Mouse (Mus musculus) neural tube, embryonic 11.5 days (tissue): ENCODE measurements around the gene Eif3j1. TPM values are rescaled to one million over a fixed set of nuclear protein-coding genes. Genes with fewer than 3 reads are reported as not detected.
"Not testable (repeated sequence)": the region's sequence is repeated elsewhere in the genome, so short reads cannot be mapped to it uniquely, and the experiment has no call there.

Experiments
- ATAC-seq: fragments of 200-750 bp; cut with Nextera tagmentation; 2 replicates; pipeline ENCODE4 v1.8.0; 2017; ENCODE audit warnings: moderate number of reproducible peaks, mild to moderate bottlenecking, moderate TSS enrichment, moderate library complexity; ENCODE audit not compliant: insufficient read depth, low FRiP score, low TSS enrichment
- DNase-seq: peaks from one replicate; pipeline ENCODE4 v3.0.0-alpha.2; 2015; ENCODE audit warnings: low spot score
- H3K27ac ChIP-seq: fragments of 300-500 bp; sonication (generic); 2 replicates; pipeline ENCODE4 v1.5.1; 2014; ENCODE audit warnings: low read depth, mild to moderate bottlenecking, low read length
- H3K27me3 ChIP-seq: fragments of 300-500 bp; sonication (generic); 2 replicates; pipeline ENCODE4 v1.6.1; 2014; ENCODE audit warnings: mild to moderate bottlenecking, low read length, mixed read lengths; ENCODE audit not compliant: control insufficient read depth, insufficient read depth
- H3K36me3 ChIP-seq: fragments of 300-500 bp; sonication (generic); 2 replicates; pipeline ENCODE4 v1.6.1; 2014; ENCODE audit warnings: mild to moderate bottlenecking, low read length, moderate library complexity, mixed read lengths; ENCODE audit not compliant: control insufficient read depth, insufficient read depth
- H3K4me1 ChIP-seq: fragments of 300-500 bp; sonication (generic); 2 replicates; pipeline ENCODE4 v1.6.1; 2014; ENCODE audit warnings: low read length, mixed read lengths; ENCODE audit not compliant: control insufficient read depth, insufficient read depth
- H3K4me2 ChIP-seq: fragments of 300-500 bp; sonication (generic); 2 replicates; pipeline ENCODE4 v1.6.1; 2014; ENCODE audit warnings: low read depth, mild to moderate bottlenecking, moderate library complexity
- H3K4me3 ChIP-seq: fragments of 300-500 bp; sonication (generic); 2 replicates; pipeline ENCODE4 v1.5.1; 2014; ENCODE audit warnings: low read depth, low read length
- H3K9ac ChIP-seq: fragments of 300-500 bp; sonication (generic); 2 replicates; pipeline ENCODE4 v1.6.1; 2014; ENCODE audit warnings: mild to moderate bottlenecking, low read length
- H3K9me3 ChIP-seq: fragments of 300-500 bp; sonication (generic); 2 replicates; pipeline ENCODE4 v1.6.1; 2016; ENCODE audit warnings: low read length; ENCODE audit not compliant: control insufficient read depth
- WGBS: fragments of 180-500 bp; shearing (Covaris S2); extraction: QIAGEN DNeasy Blood & Tissue Kit; methylation state at CpG from one replicate; pipeline ENCODE4 v1.1.7; 2014; 5-methylcytosine and 5-hydroxymethylcytosine counted together
- polyA plus RNA-seq: library from polyadenylated mRNA; unstranded; fragments of >200 nt; fragmentation: Nextera tagmentation; extraction: Ambion mirVana; gene quantifications from 2 replicates; pipeline ENCODE4 v1.2.1, GENCODE M21; 2014

The Eif3j1 gene
- polyA plus RNA-seq = 13.6 and 14.6 TPM in 2 replicates

DNA sequence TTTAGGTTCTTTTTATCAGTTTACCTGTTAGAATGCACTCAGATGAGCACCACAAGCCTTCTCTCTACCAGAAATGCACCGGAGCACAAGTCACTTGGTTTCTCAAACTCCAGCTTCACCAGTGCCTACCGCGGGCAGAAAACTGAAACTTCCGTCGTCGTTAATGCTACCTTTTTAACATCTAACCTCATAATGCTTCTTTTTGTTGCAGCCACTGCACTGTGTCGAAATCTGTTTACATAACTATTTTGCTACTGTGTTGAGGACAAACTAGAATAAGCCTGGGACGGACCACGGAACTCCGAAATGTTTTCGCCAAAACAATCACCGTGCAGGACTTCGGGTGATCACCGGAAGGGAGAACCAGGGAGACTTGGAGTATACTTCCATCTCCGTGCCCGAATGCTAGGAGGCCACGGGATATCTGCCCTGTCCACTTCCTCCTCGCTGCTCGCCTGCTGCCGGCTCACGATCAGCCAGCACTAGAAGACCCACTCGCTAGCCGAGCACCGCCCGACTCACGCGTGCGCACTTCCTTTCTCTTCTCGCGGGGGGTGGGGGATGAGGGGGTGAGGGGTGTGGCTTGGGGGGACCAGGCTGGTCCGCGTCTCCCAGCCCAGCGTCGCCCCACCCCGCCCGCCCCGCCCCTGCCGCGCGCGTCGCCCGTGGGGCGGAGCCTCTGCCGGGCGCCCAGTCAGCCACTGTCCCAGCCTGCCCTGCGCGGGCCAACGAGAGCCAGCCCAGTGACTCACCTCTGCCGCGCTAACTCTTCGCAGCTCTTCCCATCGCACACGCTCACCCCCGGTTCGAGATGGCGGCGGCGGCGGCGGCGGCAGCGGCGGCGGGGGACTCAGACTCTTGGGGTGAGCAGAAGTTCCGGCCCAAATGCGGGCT, at the start of gene Eif3j1:
Gene Eif3j1, plus strand, starts transcription at position 685 of the 894 bp plus-strand sequence.
- H3K27me3 ChIP-seq = no peaks in the 10 kb centered on the region
- peak within 1 kb of the TSS; percentile 72 for H3K27ac ChIP-seq
- H3K4me1 ChIP-seq = no peaks in the 10 kb centered on the region
- peak within 1 kb of the TSS; percentile 84 for H3K4me3 ChIP-seq
- peak within 1 kb of the TSS; percentile 81 for H3K4me2 ChIP-seq
- ATAC-seq (peak; percentile 99), DNase-seq (peak; percentile 95)
- no peaks in the 10 kb centered on the region for H3K9me3 ChIP-seq
- H3K9ac ChIP-seq = peak within 1 kb of the TSS; percentile 82
- no peaks in the 10 kb centered on the region for H3K36me3 ChIP-seq
- under 1% methylated on average over 53 of the region's 67 CpGs for WGBS

DNA sequence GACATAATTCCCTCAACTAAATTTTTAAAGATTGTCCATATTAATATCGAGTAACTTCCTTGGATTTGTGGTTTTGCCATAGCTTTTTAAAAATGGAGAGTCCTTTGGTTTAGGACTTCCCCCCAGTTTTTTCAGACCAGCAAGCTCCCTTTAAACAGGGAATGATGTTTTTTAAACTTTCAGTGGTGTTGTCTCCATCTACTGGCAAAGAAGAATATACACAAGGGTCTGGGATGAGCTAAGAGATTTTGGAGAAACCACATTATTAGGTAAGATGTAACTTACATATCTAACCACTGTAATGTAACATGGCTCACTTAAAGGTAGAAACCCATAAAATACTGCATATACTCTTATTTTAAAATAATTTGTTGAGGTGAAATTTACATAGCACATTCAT, 32.6 kb upstream of the Eif3j1 start:
- ATAC-seq (no peak), DNase-seq (no peak)
- no peak overlapping the region for H3K4me2 ChIP-seq
- WGBS = 89% methylated on average over 1 of the region's 1 CpGs
- H3K9me3 ChIP-seq = no peaks in the 10 kb centered on the region
- H3K27ac ChIP-seq = no peak overlapping the region
- H3K4me1 ChIP-seq = no peaks in the 10 kb centered on the region
- H3K9ac ChIP-seq = no peak overlapping the region
- no peaks in the 10 kb centered on the region for H3K27me3 ChIP-seq
- H3K36me3 ChIP-seq = peaks cover 5% of the 10 kb centered on the region
- no peak overlapping the region for H3K4me3 ChIP-seq

DNA sequence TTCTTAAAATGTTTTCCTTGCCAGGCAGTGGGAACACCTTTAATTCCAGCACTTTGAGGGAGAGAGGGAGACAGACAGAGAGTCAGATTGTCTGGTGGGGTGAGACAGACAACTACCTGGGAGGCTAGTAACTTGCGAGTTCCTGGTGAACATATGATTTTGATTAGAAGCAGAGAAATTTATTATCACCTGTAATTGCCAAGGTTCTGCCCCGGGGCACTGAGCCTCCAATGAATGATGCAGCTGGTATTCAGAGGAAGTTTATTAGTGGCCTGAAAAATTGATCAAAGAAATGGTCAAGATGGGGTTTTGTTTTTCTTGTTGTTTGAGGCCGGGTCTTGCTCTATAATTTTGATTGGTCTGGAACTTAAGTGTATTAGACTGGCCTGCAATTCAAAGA, 19.5 kb upstream of the Eif3j1 start:
- 89% methylated on average over 3 of the region's 3 CpGs for WGBS
- Histone ChIP-seq H3K4me2 (no peak overlapping the region), H3K9ac (no peak overlapping the region), H3K4me1 (no peaks in the 10 kb centered on the region), H3K27me3 (no peaks in the 10 kb centered on the region), H3K27ac (no peak overlapping the region), H3K4me3 (no peak overlapping the region), H3K9me3 (no peaks in the 10 kb centered on the region), H3K36me3 (0 out of 2 replicates have a peak, but pooled peaks cover 2% of the 10 kb centered on the region)
- DNase-seq (no peak), ATAC-seq (no peak)

DNA sequence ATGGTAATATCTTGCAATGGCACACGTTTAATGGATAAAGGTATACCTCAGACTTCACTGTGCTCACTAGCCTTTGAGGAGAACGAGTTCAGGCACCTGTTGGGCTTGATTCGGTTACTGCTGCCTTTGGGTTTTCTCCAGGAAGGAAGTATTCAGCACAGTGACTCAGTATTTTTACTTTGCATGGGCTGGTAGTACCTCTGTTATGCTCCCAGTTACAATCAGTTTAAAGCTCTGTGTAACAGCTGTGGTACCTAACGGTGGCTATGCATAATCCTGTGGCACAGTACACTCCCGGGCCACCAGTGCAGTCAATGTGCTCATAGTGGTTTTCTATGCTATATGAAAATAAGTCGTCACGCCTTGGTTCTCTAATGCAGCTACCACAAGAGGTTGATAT, 16.9 kb upstream of the Eif3j1 start:
- Histone ChIP-seq H3K4me2 (no peak overlapping the region), H3K4me1 (no peaks in the 10 kb centered on the region), H3K9ac (no peak overlapping the region), H3K4me3 (no peak overlapping the region), H3K27ac (no peak overlapping the region), H3K9me3 (no peaks in the 10 kb centered on the region; the same call in 1 of the 2 replicates), H3K27me3 (no peaks in the 10 kb centered on the region), H3K36me3 (0 out of 2 replicates have a peak, but pooled peaks cover 2% of the 10 kb centered on the region)
- WGBS = 92% methylated on average over 7 of the region's 7 CpGs
- ATAC-seq (no peak), DNase-seq (no peak)

DNA sequence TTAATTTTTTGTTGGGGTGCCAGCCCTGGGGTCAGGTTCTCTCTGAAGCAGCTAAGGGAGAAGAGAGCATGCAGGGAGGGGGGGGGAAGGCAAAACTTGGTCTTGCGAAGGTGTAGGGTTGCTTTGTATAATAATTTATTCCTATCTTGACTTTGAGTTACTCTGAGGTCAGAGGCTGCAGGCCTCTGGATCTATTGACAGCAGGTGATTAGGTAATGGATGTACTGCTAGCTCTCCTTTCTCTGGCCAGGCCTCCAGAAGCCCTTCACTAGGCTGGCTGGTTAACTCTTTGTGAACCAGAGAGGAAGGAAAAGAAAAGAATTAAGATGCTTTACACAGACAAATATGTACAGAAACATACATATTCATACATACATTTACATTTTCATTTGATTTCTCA, 9.6 kb upstream of the Eif3j1 start:
- 50% methylated on average over 1 of the region's 1 CpGs for WGBS
- Histone ChIP-seq H3K27me3 (no peaks in the 10 kb centered on the region), H3K4me2 (no peak overlapping the region), H3K9ac (no peak overlapping the region), H3K9me3 (no peaks in the 10 kb centered on the region; the same call in 1 of the 2 replicates), H3K4me3 (no peak overlapping the region), H3K27ac (no peak overlapping the region), H3K4me1 (no peaks in the 10 kb centered on the region), H3K36me3 (no peaks in the 10 kb centered on the region)
- DNase-seq (no peak), ATAC-seq (no peak)

DNA sequence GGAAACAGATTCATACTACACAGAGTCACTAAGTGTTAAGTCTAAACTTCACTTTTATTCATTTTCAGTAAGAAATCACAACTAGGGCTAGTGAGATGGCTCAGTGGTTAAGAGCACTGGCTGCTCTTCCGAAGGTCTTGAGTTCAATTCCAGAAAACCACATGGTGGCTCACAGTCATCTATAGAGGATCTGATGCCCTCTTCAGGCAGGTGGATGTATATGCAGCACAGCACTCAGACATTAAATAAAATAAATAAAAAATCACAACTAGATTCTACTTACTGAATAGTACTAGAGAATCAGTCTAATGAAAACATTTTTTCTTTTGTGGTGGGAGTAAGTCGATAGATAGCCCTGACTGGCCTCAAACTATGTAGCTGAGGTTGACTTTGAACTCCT, 6.1 kb upstream of the Eif3j1 start:
- H3K9me3 ChIP-seq = no peaks in the 10 kb centered on the region
- H3K4me1 ChIP-seq = no peaks in the 10 kb centered on the region
- DNase-seq (no peak), ATAC-seq (no peak)
- no peak overlapping the region for H3K4me3 ChIP-seq
- WGBS = 84% methylated on average over 2 of the region's 2 CpGs
- H3K9ac ChIP-seq = no peak overlapping the region
- H3K36me3 ChIP-seq = no peaks in the 10 kb centered on the region
- H3K27ac ChIP-seq = no peak overlapping the region
- H3K27me3 ChIP-seq = no peaks in the 10 kb centered on the region
- H3K4me2 ChIP-seq = no peak overlapping the region

DNA sequence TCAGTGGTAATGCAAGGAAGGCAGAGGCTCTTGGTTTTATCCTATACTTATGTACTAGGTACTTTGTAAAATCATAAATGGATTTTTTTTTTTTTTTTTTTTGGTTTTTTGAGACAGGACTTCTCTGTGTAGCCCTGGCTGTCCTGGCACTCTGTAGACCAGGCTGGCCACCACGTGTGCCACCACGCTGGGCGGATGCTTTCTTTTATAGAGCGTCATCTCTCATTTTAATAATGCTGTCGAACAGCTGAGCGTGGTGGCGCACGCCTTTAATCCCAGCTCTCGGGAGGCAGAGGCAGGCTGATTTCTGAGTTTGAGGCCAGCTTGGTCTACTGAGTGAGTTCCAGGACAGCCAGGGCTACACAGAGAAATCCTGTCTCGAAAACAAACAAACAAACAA, 1.3 kb upstream of the Eif3j1 start:
- H3K4me2 ChIP-seq, H3K4me3 ChIP-seq, H3K36me3 ChIP-seq, H3K4me1 ChIP-seq, H3K27me3 ChIP-seq, H3K9me3 ChIP-seq, H3K9ac ChIP-seq, ATAC-seq, DNase-seq, H3K27ac ChIP-seq: not testable (repeated sequence)
- WGBS = 94% methylated on average over 10 of the region's 10 CpGs

DNA sequence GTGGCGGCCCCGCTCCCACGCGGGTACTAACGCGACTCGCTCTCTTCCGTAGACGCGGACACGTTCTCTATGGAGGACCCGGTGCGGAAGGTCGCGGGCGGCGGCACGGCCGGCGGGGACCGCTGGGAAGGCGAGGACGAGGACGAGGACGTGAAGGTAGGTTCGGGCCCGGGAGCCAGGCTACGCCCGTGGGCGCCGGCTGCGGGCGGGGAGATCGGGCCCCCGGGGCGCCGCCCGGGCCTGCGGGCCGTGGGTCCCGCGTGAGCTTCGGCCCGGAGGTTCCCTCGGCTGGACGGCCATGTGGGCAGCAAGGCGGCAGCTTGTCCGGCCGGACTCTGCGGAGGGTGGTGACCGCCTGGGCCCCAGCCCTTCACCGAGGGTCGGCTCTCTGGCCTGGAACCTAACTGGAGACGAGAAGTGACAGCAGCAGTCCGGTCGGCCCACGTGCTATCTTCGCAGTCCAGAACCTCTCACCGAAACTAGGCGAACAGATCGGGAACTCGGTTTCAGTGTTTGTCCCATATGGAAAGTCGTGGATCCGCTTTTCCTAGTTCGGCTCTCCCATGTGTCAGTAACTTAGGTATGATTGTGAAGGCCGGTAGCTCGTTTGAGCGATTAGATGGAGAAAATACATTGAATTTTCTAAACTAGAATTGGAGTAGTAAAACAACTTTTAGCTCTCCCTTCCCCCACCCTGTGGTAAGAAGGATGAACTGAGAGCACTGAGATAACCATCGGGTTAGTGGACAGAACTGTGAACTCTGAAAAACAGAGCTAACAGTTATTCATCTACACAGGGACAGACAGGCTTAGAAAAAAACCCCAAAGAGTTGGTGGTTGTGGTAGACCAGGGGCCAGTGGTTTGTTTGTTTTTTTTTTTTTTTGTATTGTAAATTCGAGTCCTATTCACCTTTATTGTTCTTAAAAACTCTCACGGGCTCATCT, 682 bp downstream of the Eif3j1 start:
- DNase-seq = peak; percentile 58
- Histone ChIP-seq H3K9me3 (no peaks in the 10 kb centered on the region), H3K27me3 (no peaks in the 10 kb centered on the region), H3K36me3 (no peaks in the 10 kb centered on the region), H3K4me1 (no peaks in the 10 kb centered on the region), H3K4me2 (peak overlapping the region; percentile 81), H3K4me3 (peak overlapping the region; percentile 84), H3K27ac (peak overlapping the region; percentile 72), H3K9ac (peak overlapping the region; percentile 82)
- WGBS = 2% methylated on average over 71 of the region's 71 CpGs
- peak; percentile 58 for ATAC-seq
